Mouse (Mus musculus) lung, adult 2 months (tissue): Measurements from ENCODE around the gene Olfr5. TPM values are rescaled to one million over a fixed set of nuclear protein-coding genes. Genes with fewer than 3 reads are reported as not detected.
"Not testable (repeated sequence)": the region's sequence is repeated elsewhere in the genome, so short reads cannot be mapped to it uniquely, and the experiment has no call there.

Source experiments
- DNase-seq: peaks from one replicate; pipeline ENCODE4 v3.0.0; 2022
- H3K4me1 ChIP-seq: fragments of 200-500 bp; 2 replicates; pipeline ENCODE4 v1.6.1; 2011; ENCODE audit warnings: low read length; ENCODE audit not compliant: control insufficient read depth, insufficient read depth
- H3K4me3 ChIP-seq: fragments of 200-500 bp; replicated peaks from 2 replicates; pipeline ENCODE3; 2011; ENCODE audit warnings: low read depth, mild to moderate bottlenecking, control low read depth, low read length; ENCODE audit errors: extremely low read depth
- CTCF ChIP-seq: fragments of 200-500 bp; IDR thresholded peaks from 2 replicates; pipeline ENCODE4 v1.5.1; 2011; ENCODE audit warnings: mild to moderate bottlenecking, low read length, control low read depth; ENCODE audit not compliant: insufficient read depth
- POLR2A ChIP-seq: fragments of 200-500 bp; IDR thresholded peaks from 2 replicates; pipeline ENCODE4 v1.6.1; 2011; ENCODE audit warnings: low read depth, mild to moderate bottlenecking, control low read depth, low read length, borderline replicate concordance; ENCODE audit errors: extremely low read depth
- WGBS: fragments of 180-500 bp; shearing (Covaris S2); methylation state at CpG from one replicate; pipeline ENCODE4 v1.1.7; 2018; 5-methylcytosine and 5-hydroxymethylcytosine counted together
- polyA plus RNA-seq: library from polyadenylated mRNA; depleted of rRNA; stranded (reverse); fragments of >200 nt; gene quantifications from 2 replicates; pipeline ENCODE4 v1.2.3, GENCODE M21; 2012; rRNA removed

The Olfr5 gene
- polyA plus RNA-seq: not detected in 2 replicates

GRCm38 (mm10) chr7:6486841-6487240, at the start of gene Olfr5:
TSS of gene Olfr5 (minus strand) at chr7:6486941.
- H3K4me1 ChIP-seq: no peaks in the 10 kb centered on the region
- WGBS: 13% methylated on average over 2 of the region's 2 CpGs
- no peak within 1 kb of the TSS for H3K4me3 ChIP-seq
- DNase-seq: no peak
- no peak for TF ChIP-seq POLR2A
- TF ChIP-seq CTCF: no peak

- TF ChIP-seq POLR2A (no peak), CTCF (no peak)
- WGBS: 62% methylated on average over 5 of the region's 5 CpGs
- DNase-seq: no peak
- H3K4me1 ChIP-seq: no peaks in the 10 kb centered on the region
- no peak overlapping the region for H3K4me3 ChIP-seq
Observed at GRCm38 (mm10) chr7:6526141-6526540, 39.4 kb upstream of the Olfr5 start.

GRCm38 (mm10) chr7:6525001-6525400, 38.3 kb upstream of the Olfr5 start:
- Histone ChIP-seq H3K4me3 (no peak overlapping the region), H3K4me1 (no peaks in the 10 kb centered on the region)
- DNase-seq: no peak
- WGBS: 49% methylated on average over 3 of the region's 3 CpGs
- TF ChIP-seq POLR2A: no peak
- no peak for TF ChIP-seq CTCF

- DNase-seq: no peak
- H3K4me3 ChIP-seq: no peak within 1 kb of the TSS
- no peaks in the 10 kb centered on the region for H3K4me1 ChIP-seq
- no peak for TF ChIP-seq POLR2A
- TF ChIP-seq CTCF: no peak
- WGBS: 77% methylated on average over 5 of the region's 5 CpGs
Observed at GRCm38 (mm10) chr7:6522850-6523249, 36.1 kb upstream of the Olfr5 start, which contains the start of gene Olfr1349. TSS of gene Olfr1349 (minus strand) at chr7:6522950.

- WGBS: 20% methylated on average over 1 of the region's 1 CpGs
- Histone ChIP-seq H3K4me3 (no peak overlapping the region), H3K4me1 (no peaks in the 10 kb centered on the region)
- DNase-seq: no peak
- TF ChIP-seq POLR2A (no peak), CTCF (no peak)
Observed at GRCm38 (mm10) chr7:6521666-6522065, 34.9 kb upstream of the Olfr5 start.

- TF ChIP-seq POLR2A: no peak
- no peak for TF ChIP-seq CTCF
- H3K4me3 ChIP-seq: no peak within 1 kb of the TSS
- DNase-seq: no peak
- H3K4me1 ChIP-seq: no peaks in the 10 kb centered on the region
- WGBS: 84% methylated on average over 1 of the region's 1 CpGs
Observed at GRCm38 (mm10) chr7:6508648-6509047, 21.9 kb upstream of the Olfr5 start, which contains the start of gene Olfr1348. TSS of gene Olfr1348 (minus strand) at chr7:6508748.

- no peak within 1 kb of the TSS for H3K4me3 ChIP-seq
- no peaks in the 10 kb centered on the region for H3K4me1 ChIP-seq
- whole genome bisulfite sequencing: 44% methylated on average over 1 of the region's 1 CpGs
- no peak for DNase-seq
- no peak for TF ChIP-seq POLR2A
- no peak for TF ChIP-seq CTCF
Observed at GRCm38 (mm10) chr7:6499655-6500054, 12.9 kb upstream of the Olfr5 start, which contains the start of gene Olfr1347. TSS of gene Olfr1347 (minus strand) at chr7:6499755.

- H3K4me3 ChIP-seq, H3K4me1 ChIP-seq, DNase-seq: not testable (repeated sequence)
- 60% methylated on average over 2 of the region's 2 CpGs for WGBS
Observed at GRCm38 (mm10) chr7:6477633-6478032, 9.1 kb downstream of the Olfr5 start.

GRCm38 (mm10) chr7:6466951-6467350, 19.8 kb downstream of the Olfr5 start, which contains the start of gene Olfr1346:
TSS of gene Olfr1346 (plus strand) at chr7:6467101.
- no peak within 1 kb of the TSS for H3K4me3 ChIP-seq
- TF ChIP-seq CTCF: no peak
- no peak for DNase-seq
- H3K4me1 ChIP-seq: no peaks in the 10 kb centered on the region

- 42% methylated on average over 3 of the region's 3 CpGs for WGBS
- H3K4me1 ChIP-seq: no peaks in the 10 kb centered on the region
- TF ChIP-seq POLR2A: no peak
- TF ChIP-seq CTCF: no peak
- DNase-seq: no peak
- no peak overlapping the region for H3K4me3 ChIP-seq
Observed at GRCm38 (mm10) chr7:6456399-6456798, 30.3 kb downstream of the Olfr5 start.

- H3K4me3 ChIP-seq: no peak within 1 kb of the TSS
- TF ChIP-seq CTCF: no peak
- no peak for TF ChIP-seq POLR2A
- DNase-seq: no peak
- no peaks in the 10 kb centered on the region for H3K4me1 ChIP-seq
Observed at GRCm38 (mm10) chr7:6455868-6456267, 30.9 kb downstream of the Olfr5 start, which contains the start of gene Olfr1336. TSS of gene Olfr1336 (plus strand) at chr7:6456168.
